In the genomic region with DNA sequence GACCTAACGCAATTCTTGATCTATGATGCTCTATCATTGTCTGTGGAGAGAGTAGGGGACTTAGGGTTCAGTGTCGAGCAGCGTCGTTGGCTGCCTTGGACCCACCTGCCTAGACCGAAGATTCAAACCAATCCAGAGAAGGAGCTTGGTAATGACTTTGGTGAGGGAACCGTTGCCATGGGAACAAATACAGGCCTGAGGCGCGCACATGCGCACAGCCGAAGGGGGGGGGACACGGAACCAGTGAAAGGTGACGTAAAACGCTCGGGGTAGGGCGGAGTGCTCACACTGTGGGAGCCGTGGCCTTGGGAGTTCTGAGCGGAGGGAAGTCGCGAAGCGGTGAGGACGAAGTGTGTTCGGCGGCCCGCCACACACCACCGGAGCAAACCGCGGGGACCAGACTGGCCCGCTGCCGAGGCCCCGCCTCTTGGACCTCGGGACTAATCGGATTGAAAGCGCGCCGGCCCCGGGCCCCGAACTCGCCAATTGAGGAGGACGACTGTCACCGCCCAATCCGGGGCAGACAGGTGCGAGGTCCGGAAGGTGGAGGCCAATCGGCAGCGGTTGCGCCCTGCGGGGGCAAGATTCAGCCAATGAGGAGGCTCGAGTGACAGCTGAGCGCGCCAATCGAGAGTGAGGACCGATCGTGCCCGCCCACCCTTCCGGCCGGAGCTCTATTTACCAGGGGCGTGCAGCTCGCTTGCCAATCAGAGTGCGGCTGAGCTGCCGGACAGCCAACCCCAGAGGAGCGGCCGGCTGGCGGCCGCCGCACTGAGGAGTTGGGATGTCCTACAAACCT, we compare ENCODE assay signal across 8 mouse cellular contexts. TPM values are rescaled to one million over a fixed set of nuclear protein-coding genes. Genes with fewer than 3 reads are reported as not detected.
DNase-seq lines count a peak whose midpoint lies in the region; ATAC-seq lines count a peak whose summit lies in the region.

A gene (plus strand): TSS at position 541 of the 799 bp plus-strand sequence.

- DNase-seq in WW6 (ENCODE audit: low read depth, low spot score): peak; percentile 98
- DNase-seq in cerebellum, postnatal 4 days (ENCODE audit: low spot score in 2 of 2): peak; percentile 99 to 100
- peak; percentile 100 for DNase-seq in gastrocnemius, adult 18-20 months (ENCODE audit: low spot score)
- peak; percentile 100 for DNase-seq in left cerebral cortex, adult 18-20 months (ENCODE audit: low spot score in 2 of 2)
- DNase-seq in right cerebral cortex, adult 18-20 months: peak; percentile 100
- DNase-seq in urinary bladder, postnatal 10 days (ENCODE audit: low spot score): peak; percentile 99

- H3K9ac ChIP-seq in hindbrain, embryonic 16.5 days (ENCODE audit: low read depth, low read length): peak within 1 kb of the TSS; percentile 71

- no peaks in the 10 kb centered on the region for H3K27me3 ChIP-seq in hindbrain, embryonic 16.5 days (replicated peaks; ENCODE audit: control insufficient read depth, insufficient read depth, low read length)

- WGBS in hindbrain, embryonic 16.5 days: under 1% methylated on average over 63 of the region's 65 CpGs
- WGBS in macrophage (ENCODE audit: missing documents): 1% methylated on average over 63 of the region's 65 CpGs

- peak within 1 kb of the TSS; percentile 93 for H3K27ac ChIP-seq in hindbrain, embryonic 16.5 days (ENCODE audit: low read depth, low read length)
- H3K27ac ChIP-seq in macrophage: peak within 1 kb of the TSS; percentile 50; the same call in 1 of the 2 replicates

- peak; percentile 94 for ATAC-seq in hindbrain, embryonic 16.5 days

- H3K4me2 ChIP-seq in hindbrain, embryonic 16.5 days (ENCODE audit: low read length): peak within 1 kb of the TSS; percentile 82

- H3K79me2 ChIP-seq in macrophage (ENCODE audit: inconsistent target): no peaks in the 10 kb centered on the region; the same call in 1 of the 2 replicates

- peak within 1 kb of the TSS; percentile 60 for H3K4me3 ChIP-seq in hindbrain, embryonic 16.5 days (ENCODE audit: low read length)
- peak within 1 kb of the TSS; percentile 37 for H3K4me3 ChIP-seq in macrophage (ENCODE audit: inconsistent target)

- H3K9me3 ChIP-seq in hindbrain, embryonic 16.5 days (ENCODE audit: control insufficient read depth, low read length): no peaks in the 10 kb centered on the region

- H3K36me3 ChIP-seq in hindbrain, embryonic 16.5 days (ENCODE audit: control insufficient read depth, insufficient read depth, low read length): no peaks in the 10 kb centered on the region
- no peaks in the 10 kb centered on the region for H3K36me3 ChIP-seq in macrophage (ENCODE audit: inconsistent target)

- peaks cover 45% of the 10 kb centered on the region for H3K4me1 ChIP-seq in hindbrain, embryonic 16.5 days (ENCODE audit: control insufficient read depth, insufficient read depth, low read depth, low read length)

RNA-seq across cellular contexts. Expression of the gene that starts here (rescaled TPM):
- total RNA-seq in gastrocnemius, adult 18-20 months (2021): 10 to 100 TPM; 18.7 to 19.9 TPM
- 85.4 and 86.4 TPM in 2 replicates for polyA plus RNA-seq in hindbrain, embryonic 16.5 days (2015; fragmentation: Nextera tagmentation; extraction: Ambion mirVana)
- 10 to 100 TPM; 33.6 to 37.3 TPM for total RNA-seq in left cerebral cortex, adult 18-20 months (2021)
- total RNA-seq in macrophage (2018; cell fraction: chromatin; rRNA removed): 10 to 100 TPM in 8 of 26 experiments, 1 to 10 TPM in 18; 1.7 to 17.1 (median 6.7) TPM
- total RNA-seq in macrophage (2018; cell fraction: cytosol; rRNA removed): 10 to 100 TPM; 19.2 to 35.9 (median 29.0) TPM
- total RNA-seq in macrophage (2018; cell fraction: nucleus; rRNA removed): 10 to 100 TPM in 14 of 26 experiments, 1 to 10 TPM in 12; 3.5 to 25.6 (median 11.1) TPM
- polyA plus RNA-seq in macrophage (2018): 16.7 to 37.3 TPM (median 23.1 TPM) in 3 replicates

Comparison
In these comparisons a context has a peak if more than half of its experiments do, and no peak if none do; other contexts are left out.
1. Peak in every context shown above with its lines: DNase-seq, ATAC-seq, H3K4me3 ChIP-seq and H3K27ac ChIP-seq.